ENCODE assay signal across 8 mouse cellular contexts in genomic region chr12:111907421-111907891, GRCm38 (mm10). TPM values are rescaled to one million over a fixed set of nuclear protein-coding genes. Genes with fewer than 3 reads are reported as not detected.
DNase-seq lines count a peak whose midpoint lies in the region; ATAC-seq and TF ChIP-seq lines count a peak whose summit lies in the region.

No protein-coding gene starts in this region.

- no peak for TF ChIP-seq POLR2A in embryonic fibroblast, embryonic 13.5 days (IDR thresholded peaks at IDR 0.05; ENCODE audit: low read depth, low read length)

- no peak overlapping the region for H3K27ac ChIP-seq in embryonic fibroblast, embryonic 13.5 days (ENCODE audit: insufficient read depth, low read length)
- H3K27ac ChIP-seq in heart, embryonic 13.5 days (replicated peaks) = peak overlapping the region; percentile 95
- peak overlapping the region; percentile 94 for H3K27ac ChIP-seq in lung, embryonic 15.5 days

- H3K9ac ChIP-seq in heart, embryonic 13.5 days = peak overlapping the region; percentile 93
- H3K9ac ChIP-seq in lung, embryonic 15.5 days = peak overlapping the region; percentile 75

- TF ChIP-seq CTCF in embryonic fibroblast, embryonic 13.5 days (IDR thresholded peaks at IDR 0.05; ENCODE audit: borderline replicate concordance, insufficient read depth, low read length) = no peak

- H3K9me3 ChIP-seq in heart, embryonic 13.5 days = no peaks in the 10 kb centered on the region
- H3K9me3 ChIP-seq in lung, embryonic 15.5 days = no peaks in the 10 kb centered on the region

- no peaks in the 10 kb centered on the region for H3K36me3 ChIP-seq in heart, embryonic 13.5 days
- H3K36me3 ChIP-seq in lung, embryonic 15.5 days = no peaks in the 10 kb centered on the region

- WGBS in heart, embryonic 13.5 days = under 1% methylated on average over 44 of the region's 63 CpGs
- under 1% methylated on average over 36 of the region's 63 CpGs for WGBS in lung, embryonic 15.5 days

- ATAC-seq in heart, embryonic 13.5 days (ENCODE audit: extremely low read depth, insufficient number of reproducible peaks, low FRiP score, low TSS enrichment) = peak; percentile 74
- ATAC-seq in lung, embryonic 15.5 days (ENCODE audit: borderline replicate concordance, extremely low read depth, low FRiP score, low TSS enrichment) = peak; percentile 79

- H3K4me3 ChIP-seq in embryonic fibroblast, embryonic 13.5 days (ENCODE audit: insufficient read depth, low read length) = peak overlapping the region; percentile 79
- peak overlapping the region; percentile 91 for H3K4me3 ChIP-seq in heart, embryonic 13.5 days
- H3K4me3 ChIP-seq in lung, embryonic 15.5 days = peak overlapping the region; percentile 87

- peak overlapping the region; percentile 94 for H3K4me2 ChIP-seq in heart, embryonic 13.5 days
- peak overlapping the region; percentile 87 for H3K4me2 ChIP-seq in lung, embryonic 15.5 days

- peak; percentile 58 for DNase-seq in A20 (ENCODE audit: low read depth, low spot score)
- DNase-seq in adrenal gland, adult 8-10 months = peak; percentile 43
- peak; percentile 82 for DNase-seq in kidney, postnatal 10 days
- peak; percentile 43 for DNase-seq in ovary, postnatal 14 days (ENCODE audit: low spot score)
- DNase-seq in thymus, postnatal 4 days = peak; percentile 88

- peaks cover 13% of the 10 kb centered on the region for H3K27me3 ChIP-seq in heart, embryonic 13.5 days (replicated peaks)
- H3K27me3 ChIP-seq in lung, embryonic 15.5 days = no peaks in the 10 kb centered on the region

- H3K4me1 ChIP-seq in embryonic fibroblast, embryonic 13.5 days (ENCODE audit: control insufficient read depth, insufficient read depth, low read length) = no peaks in the 10 kb centered on the region
- peaks cover 19% of the 10 kb centered on the region for H3K4me1 ChIP-seq in heart, embryonic 13.5 days
- H3K4me1 ChIP-seq in lung, embryonic 15.5 days = peaks cover 23% of the 10 kb centered on the region

RNA-seq across cellular contexts. Expression of gene Ppp1r13b, which starts 0.5 kb away (rescaled TPM):
- total RNA-seq in adrenal gland, adult 8-10 months (2022) = 10 to 100 TPM; 16.0 to 26.6 (median 18.7) TPM
- polyA plus RNA-seq in embryonic fibroblast, embryonic 13.5 days (2011; ENCODE audit: insufficient read length, low read depth, missing spikeins) = 8.8 and 9.4 TPM in 2 replicates
- polyA plus RNA-seq in heart, embryonic 13.5 days (2015; fragmentation: Nextera tagmentation; extraction: Ambion mirVana) = 12.4 and 12.5 TPM in 2 replicates
- 23.1 and 25.6 TPM in 2 replicates for polyA plus RNA-seq in lung, embryonic 15.5 days (2015; fragmentation: Nextera tagmentation; extraction: Ambion mirVana)

RNA-seq across cellular contexts. Expression of gene Atp5mpl, which starts 59.3 kb away (rescaled TPM):
- total RNA-seq in adrenal gland, adult 8-10 months (2022) = 100 to 1,000 TPM; 314 to 407 (median 358) TPM
- 334 and 342 TPM in 2 replicates for polyA plus RNA-seq in embryonic fibroblast, embryonic 13.5 days (2011; ENCODE audit: insufficient read length, low read depth, missing spikeins)
- polyA plus RNA-seq in heart, embryonic 13.5 days (2015; fragmentation: Nextera tagmentation; extraction: Ambion mirVana) = 1,511 and 1,650 TPM in 2 replicates
- 634 and 662 TPM in 2 replicates for polyA plus RNA-seq in lung, embryonic 15.5 days (2015; fragmentation: Nextera tagmentation; extraction: Ambion mirVana)
